Mouse (Mus musculus): ENCODE measurements around the gene Lman2.

Lman2 gene

GRCm38 (mm10) chr13:55322130-55322825 is 40.3 kb downstream of the Lman2 start:
- DNase-seq = no peak

- peak; percentile 83 for DNase-seq
Measured at GRCm38 (mm10) chr13:55321434-55322129, 41.0 kb downstream of the Lman2 start, which contains the start of gene Rab24. Rab24 (minus strand) TSS chr13:55321946.

DNA sequence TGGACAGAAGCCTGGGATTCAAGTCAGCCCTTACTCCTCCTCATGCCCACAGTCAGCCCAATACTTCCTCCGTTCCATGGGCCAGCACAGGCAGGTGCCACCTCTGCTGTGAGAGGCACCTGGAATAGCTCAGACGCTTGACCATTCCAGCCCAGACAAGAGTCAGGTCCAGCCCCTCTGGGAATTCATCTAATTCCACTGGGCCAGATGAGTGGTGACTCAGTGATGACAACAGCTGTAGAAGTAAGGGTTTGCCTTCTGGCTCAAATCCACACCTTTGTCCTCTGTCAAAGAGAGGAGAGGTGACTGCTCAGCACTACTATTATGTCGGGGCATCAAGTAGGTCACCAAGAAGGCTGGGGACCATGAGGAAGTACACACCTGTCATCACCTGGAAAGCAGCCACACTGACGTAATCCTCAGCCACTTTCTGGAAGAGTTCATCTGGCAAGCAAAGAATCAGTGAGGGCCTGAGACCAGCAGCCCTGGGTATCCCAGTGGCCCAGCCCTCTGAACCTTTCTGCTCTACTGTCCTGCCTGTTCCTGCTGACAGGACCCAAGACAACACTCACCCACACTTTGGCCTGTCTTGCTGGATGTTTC is 42.6 kb downstream of the Lman2 start, which contains the start of gene Prelid1:
Gene Prelid1 (plus strand): TSS at position 570 of the 603 bp plus-strand sequence.
- no peak for DNase-seq

DNA sequence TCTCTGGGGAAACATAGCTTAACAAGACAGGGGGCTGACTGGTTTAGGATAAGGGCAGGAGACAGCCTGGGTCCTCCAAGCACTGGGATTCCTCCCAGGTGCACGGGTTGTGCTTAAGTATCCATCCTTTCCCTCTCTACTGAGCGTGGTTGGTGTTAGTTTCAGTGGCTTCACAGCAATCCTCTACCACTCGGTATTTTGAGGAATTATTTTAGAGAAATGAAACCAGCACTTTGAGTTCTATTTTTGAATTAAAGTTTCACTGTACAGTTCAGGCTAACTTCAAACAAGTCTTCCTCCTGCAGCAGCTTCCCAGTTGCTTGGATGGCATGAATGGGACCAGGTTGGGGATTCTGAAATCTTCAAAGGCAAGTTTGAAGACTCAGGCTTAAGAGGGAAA is 44.2 kb downstream of the Lman2 start:
- DNase-seq = no peak

GRCm38 (mm10) chr13:55314891-55315412 is 47.6 kb downstream of the Lman2 start:
- no peak for DNase-seq

DNA sequence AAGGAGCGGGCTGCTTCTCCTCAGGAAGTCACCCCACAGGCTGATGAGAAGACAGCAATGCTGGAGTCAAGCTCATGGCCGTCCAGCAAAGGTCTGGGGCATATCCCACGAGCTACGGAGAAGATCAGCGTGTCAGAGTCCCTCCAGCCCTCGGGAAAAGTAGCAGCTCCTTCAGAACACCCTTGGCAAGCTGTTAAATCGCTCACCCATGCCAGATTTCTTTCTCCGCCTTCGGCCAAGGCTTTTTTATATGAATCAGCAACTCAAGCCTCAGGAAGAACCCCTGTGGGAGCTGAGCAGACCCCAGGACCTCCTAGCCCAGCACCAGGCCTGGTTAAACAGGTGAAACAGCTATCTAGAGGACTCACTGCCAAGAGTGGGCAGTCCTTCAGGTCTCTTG is 49.5 kb downstream of the Lman2 start:
- no peak for DNase-seq

DNA sequence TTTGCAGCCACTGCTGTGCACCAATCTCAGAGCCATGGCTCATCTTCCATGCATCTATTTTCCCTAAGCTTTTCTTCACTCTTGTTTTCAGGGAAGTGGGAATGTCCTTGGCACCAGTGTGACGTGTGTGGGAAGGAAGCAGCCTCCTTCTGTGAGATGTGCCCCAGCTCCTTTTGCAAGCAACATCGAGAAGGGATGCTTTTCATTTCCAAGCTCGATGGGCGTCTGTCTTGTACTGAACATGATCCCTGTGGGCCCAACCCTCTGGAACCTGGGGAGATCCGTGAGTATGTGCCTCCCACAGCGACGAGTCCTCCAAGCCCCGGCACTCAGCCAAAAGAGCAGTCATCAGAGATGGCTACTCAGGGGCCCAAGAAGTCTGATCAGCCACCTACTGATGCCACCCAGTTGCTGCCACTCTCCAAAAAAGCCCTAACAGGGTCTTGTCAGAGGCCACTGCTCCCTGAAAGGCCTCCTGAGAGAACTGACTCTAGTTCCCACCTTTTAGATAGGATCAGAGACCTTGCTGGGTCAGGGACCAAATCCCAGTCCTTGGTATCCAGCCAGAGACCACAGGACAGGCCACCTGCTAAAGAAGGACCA is 50.5 kb downstream of the Lman2 start:
- no peak for DNase-seq

DNA sequence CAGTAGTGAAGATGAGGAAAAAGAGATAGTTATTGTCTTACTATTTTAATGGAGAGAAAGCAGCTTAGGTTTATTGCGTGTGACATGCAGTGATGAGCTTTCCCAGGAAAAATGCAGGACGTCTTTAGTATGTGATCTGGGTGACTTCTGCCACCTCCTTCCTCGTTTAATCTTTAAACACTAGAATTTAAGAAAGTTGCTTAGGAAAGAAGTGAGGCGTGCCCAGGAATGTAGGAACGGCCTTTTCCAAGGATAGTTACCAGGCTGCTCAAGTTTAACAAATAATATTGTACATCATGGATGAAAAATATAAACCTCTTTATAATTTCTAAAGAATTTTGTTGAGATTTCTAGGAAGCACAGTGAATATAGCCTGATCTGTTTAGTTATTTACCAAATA is 61.7 kb downstream of the Lman2 start:
- DNase-seq = no peak

DNA sequence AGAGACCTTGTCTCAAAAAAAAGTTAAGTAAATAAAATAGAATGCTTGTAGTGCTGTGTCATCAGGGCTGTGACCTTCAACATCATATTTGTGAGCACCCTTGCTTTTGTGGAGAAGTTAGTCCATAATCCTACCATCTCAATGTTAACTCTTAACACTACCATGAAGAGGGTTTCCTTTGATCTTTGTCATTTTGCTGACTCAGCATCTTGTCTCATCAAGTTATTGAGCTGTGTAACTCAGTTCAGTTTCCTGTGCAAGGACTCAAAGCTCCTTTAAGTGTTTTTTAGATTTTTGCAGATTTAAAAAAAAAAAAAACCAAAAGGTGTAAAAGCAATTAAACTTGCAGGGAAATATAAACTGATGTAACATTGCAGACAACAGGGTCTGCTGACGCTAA is 65.8 kb downstream of the Lman2 start:
- no peak for DNase-seq

Measured in thymus, adult 18-20 months (tissue).